Mouse (Mus musculus) liver, embryonic 14.5 days (tissue): Measurements from ENCODE around the gene Slc22a20.

ENCODE experiments used
- CTCF ChIP-seq: IDR thresholded peaks from 2 replicates; pipeline ENCODE4 v1.5.1; 2016; ENCODE audit warnings: antibody characterized with exemption, low read depth, control low read depth
- EP300 ChIP-seq: IDR thresholded peaks from 2 replicates; pipeline ENCODE4 v1.6.1; 2016; ENCODE audit warnings: antibody characterized with exemption, low read depth

DNA sequence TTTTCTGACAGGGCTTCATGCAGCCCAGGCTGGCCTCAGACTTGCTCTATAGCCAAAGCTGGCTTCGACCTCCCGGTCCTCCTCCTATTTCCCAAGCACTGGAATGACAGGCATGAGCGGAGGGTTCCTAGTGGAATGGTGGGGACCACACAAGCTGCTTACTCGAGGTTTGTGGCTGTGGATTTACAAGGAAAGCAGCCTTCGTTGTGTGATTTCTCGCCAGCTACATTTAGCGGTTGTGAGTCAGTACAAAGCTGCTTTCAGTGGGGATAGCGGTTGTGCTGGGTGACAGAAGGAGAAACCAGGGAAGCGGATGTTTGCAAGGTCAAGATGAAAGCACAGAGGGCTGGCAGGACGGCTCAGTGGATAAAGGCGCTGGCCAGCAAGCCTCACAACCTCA is 19.6 kb upstream of the Slc22a20 start:
- TF ChIP-seq CTCF (no peak), EP300 (no peak)
